Mouse (Mus musculus): Measurements from ENCODE around the gene Hltf.
A peak's percentile ranks its signal among the peaks of the same experiment; 100 is the strongest.
"Not testable (repeated sequence)": the region's sequence is repeated elsewhere in the genome, so short reads cannot be mapped to it uniquely, and the experiment has no call there.

The Hltf gene

GRCm38 (mm10) chr3:20104318-20104717, 46.7 kb downstream of the Hltf start:
- DNase-seq (ENCODE audit: low spot score in 2 of 2) = no peak

- DNase-seq (ENCODE audit: low spot score in 2 of 2) = no peak
These were observed 47.2 kb downstream of the Hltf start for GRCm38 (mm10) chr3:20104776-20105175.

DNA sequence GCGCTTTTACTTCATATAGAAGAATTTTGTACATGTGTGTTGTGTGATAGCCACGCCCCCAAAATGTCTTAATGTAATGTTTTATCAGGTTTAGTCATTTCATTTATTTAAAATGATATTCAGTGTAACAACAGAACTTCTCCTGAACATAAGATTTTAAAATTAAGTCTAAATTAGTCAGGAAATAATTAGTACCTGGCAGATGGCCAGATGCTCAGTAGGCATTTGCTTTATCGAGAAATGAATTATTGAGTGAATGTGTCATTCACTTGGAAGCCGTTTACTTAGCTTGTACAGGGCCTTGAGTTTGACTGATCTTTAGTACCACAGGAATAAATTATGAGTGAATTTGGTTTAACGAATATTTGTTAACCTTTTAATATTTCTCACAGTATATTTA, 51.3 kb downstream of the Hltf start:
- DNase-seq (ENCODE audit: low spot score in 2 of 2) = no peak

GRCm38 (mm10) chr3:20111913-20112312, 54.3 kb downstream of the Hltf start:
- no peak for DNase-seq (ENCODE audit: low spot score in 2 of 2)

GRCm38 (mm10) chr3:20119044-20119591, 61.5 kb downstream of the Hltf start:
- DNase-seq (ENCODE audit: low spot score in 2 of 2) = no peak

GRCm38 (mm10) chr3:20119686-20120244, 62.2 kb downstream of the Hltf start:
- DNase-seq (ENCODE audit: low spot score in 2 of 2) = no peak

GRCm38 (mm10) chr3:20121582-20121981, 64.0 kb downstream of the Hltf start:
- not testable (repeated sequence) for DNase-seq (ENCODE audit: low spot score in 2 of 2)

DNA sequence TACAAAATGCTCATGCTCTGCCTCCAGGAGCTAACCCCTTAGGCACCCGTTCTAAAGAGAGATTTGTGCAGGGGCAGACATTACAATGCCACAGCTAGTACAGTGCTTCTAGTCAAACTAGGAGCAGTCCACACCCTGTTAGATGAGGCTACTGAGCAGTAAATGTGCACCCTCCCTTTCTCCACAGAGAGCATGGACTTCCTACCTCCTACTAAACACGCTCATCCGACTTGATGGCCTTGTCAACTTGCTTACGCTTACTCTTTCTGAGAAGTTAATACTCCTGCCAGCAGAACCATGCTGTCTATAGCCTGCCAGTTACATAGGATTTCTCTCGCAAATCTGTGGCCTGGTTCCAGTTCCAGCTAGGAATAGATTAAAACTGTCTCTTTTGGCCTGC, 68.0 kb downstream of the Hltf start:
- DNase-seq (ENCODE audit: low spot score in 2 of 2) = no peak

GRCm38 (mm10) chr3:20127047-20127595, 69.5 kb downstream of the Hltf start:
- no peak for DNase-seq (ENCODE audit: low spot score in 2 of 2)

DNA sequence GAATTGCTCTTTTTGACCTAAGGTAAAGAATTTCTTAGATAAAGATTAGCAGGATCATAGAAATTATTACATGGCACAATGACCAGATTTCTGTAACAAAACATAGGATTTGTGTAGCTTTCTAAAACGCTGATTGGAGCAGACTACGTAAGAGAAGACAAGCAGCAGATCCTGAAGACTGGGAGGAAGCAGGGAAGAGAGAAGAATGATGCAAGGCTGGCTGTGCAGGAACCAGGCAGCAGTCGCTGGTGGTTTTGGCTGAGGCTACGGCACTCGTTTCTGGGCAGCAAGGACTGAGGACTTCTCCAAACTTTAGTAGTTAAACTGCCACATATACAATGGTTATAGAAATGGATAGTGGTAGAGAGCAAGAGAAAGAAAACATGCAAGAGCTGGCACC, 71.9 kb downstream of the Hltf start:
- no peak for DNase-seq (ENCODE audit: low spot score in 2 of 2)

GRCm38 (mm10) chr3:20130456-20131349, 73.1 kb downstream of the Hltf start:
- no peak for DNase-seq (ENCODE audit: low spot score in 2 of 2)

DNA sequence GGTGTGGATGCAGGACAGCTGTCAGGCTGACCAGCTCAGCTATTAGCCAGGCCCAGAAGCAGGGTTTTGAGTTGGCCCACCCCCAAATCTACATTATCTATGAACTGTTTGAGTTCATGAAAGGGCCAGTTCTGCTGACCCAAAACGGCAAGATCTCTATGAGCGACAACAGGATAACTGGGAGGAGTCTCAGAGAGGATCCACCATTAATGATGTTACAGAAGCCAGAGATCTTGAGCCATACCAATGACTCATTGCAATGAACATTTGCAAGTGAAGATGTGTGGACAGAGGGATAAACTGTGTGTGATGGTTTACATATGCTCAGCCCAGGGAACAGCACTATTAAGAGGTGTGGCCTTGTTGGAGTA, 73.7 kb downstream of the Hltf start:
- DNase-seq (ENCODE audit: low spot score in 2 of 2) = no peak

GRCm38 (mm10) chr3:20132731-20133130, 75.1 kb downstream of the Hltf start:
- no peak for DNase-seq (ENCODE audit: low spot score in 2 of 2)

DNA sequence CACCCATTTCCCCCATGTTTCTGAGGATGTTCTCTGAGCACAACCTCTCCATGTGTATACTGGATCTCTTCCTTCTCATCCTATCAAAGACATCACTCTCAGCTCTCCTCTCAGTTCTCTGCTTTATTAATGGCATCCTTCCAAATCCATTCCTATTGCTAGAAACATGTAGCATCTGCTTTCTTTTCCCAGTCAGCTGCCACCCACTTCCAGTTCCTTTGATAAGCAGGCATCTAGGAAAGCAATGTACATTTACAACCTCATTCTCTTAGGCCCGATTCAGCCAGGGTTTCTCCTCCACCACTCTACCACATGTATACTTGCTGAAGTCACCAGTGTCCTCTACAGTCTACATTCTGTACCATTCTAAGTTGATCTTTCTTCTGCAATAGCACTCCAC, 76.1 kb downstream of the Hltf start:
- peak in 1 of 2 experiments; percentile 10 for DNase-seq (ENCODE audit: low spot score in 2 of 2)

DNA sequence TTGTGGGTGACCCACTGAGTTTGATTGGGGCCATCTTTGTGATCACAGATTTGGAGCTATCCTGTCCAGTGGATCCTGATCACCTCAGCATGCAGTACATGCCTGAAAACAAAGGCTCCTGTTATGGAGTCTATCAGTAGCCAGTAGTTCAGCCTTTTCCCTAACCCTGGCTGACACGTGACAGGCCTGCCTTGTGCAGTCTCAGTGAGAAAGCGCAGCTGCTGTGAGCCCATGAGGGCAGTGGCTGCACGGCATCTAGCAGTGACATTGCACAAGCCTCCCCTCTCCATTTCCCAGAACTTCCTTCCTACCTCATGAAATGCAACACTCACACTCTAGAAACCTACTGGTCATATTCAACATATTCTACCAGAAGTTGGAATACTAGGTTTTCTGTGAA, 76.9 kb downstream of the Hltf start:
- no peak for DNase-seq (ENCODE audit: low spot score in 2 of 2)

DNA sequence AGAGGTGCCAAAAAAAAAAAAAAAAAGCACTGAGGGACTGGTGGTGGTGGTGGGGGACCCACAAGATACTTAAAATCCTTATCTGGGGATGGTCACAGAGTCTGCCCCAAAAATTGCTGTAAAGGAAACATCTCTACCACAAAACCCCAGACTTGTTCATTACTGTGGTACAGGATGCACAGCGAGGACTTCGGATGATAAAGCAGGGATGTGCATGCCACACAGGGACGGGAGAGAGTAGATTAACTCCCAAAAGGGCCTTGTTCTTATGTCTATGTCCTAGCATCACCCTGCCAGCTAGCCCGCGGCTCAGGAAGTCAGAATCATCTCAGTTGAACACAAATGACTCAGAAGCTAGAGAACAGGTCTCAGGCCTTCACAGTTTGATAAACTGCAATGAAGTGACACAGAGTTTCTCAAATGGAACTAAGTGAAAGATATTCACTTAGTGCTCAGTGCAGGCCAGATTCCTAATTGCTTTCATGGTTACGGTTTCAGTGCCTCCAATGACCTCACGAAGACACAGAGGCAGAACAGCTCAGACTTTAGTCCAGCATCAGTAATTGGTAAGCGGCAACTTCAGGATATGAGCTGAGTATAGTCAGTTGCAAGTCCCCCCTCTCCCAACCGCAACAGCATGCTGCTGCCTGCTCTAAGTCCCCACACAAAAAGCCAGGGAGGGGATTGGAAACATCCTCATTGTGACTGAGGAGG, 79.4 kb downstream of the Hltf start:
- no peak for DNase-seq (ENCODE audit: low spot score in 2 of 2)

DNA sequence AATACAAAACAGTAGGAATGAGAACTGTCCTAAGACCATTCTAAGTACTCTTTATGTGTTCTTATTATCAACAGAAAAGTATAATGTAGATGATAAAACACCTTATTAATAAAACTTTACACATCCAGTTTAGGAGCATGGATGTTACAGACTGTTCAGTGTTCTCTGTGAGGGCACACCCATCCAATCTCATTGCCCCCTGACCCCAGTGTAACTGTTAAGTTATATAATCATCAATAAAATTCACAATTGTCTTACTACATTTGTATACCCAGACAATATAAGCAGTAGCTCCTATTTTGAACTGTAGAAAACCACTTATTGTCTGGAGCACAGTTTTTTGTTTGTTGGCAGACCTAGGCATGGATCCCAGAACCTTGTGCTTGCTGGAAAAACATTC, 83.6 kb downstream of the Hltf start:
- no peak for DNase-seq (ENCODE audit: low spot score in 2 of 2)

DNA sequence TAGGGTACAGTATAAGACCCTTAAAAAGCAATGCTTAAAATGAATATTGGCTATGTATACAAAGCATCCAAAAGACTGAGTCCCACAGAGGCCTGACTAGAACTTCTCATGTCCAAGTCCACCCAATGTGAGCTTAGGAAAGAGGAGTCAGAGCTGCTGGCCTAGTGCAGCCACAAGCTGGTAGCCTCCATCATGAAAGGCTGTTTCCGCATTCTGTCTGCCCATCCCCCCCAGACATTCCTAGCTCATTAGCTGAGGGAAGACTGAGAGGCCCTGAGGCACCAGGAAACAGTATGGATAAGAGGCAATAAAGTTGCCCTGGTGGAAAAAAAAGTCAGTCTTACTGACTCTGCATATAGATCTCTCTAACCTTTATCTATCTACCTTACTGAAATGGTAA, 84.1 kb downstream of the Hltf start:
- DNase-seq (ENCODE audit: low spot score in 2 of 2) = no peak

- DNase-seq (ENCODE audit: low spot score in 2 of 2) = no peak
These were observed 84.5 kb downstream of the Hltf start for GRCm38 (mm10) chr3:20142101-20142500.

- DNase-seq (ENCODE audit: low spot score in 2 of 2) = no peak
These were observed 85.0 kb downstream of the Hltf start for GRCm38 (mm10) chr3:20142576-20142975.

DNA sequence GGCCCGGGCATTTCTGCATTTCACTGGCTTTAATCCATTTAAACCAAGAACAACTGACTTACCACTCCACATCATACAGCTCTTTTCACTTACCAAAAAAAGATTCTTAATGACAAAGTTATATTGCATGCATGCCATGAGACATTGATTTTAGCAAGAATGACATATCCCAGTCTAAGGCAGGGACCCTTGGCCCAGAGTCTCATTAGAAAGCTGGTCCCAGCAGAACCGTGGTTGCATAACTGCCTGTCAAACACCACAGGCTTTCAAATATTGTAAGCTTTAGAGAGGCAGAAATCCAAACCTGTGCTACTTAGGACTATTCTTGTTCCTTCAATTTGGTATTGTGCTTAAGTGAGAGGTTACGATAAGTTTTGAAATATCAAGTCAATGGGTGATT, 86.1 kb downstream of the Hltf start:
- DNase-seq (ENCODE audit: low spot score in 2 of 2) = no peak

GRCm38 (mm10) chr3:20144401-20144800, 86.8 kb downstream of the Hltf start:
- DNase-seq (ENCODE audit: low spot score in 2 of 2) = no peak
